Mouse (Mus musculus): ENCODE measurements around the gene Mrc2.

- TF ChIP-seq CTCF (IDR thresholded peaks at IDR 0.05; ENCODE audit: low read depth) = no peak
- no peak for TF ChIP-seq EP300 (IDR thresholded peaks at IDR 0.05; ENCODE audit: low read depth)
Observed at GRCm38 (mm10) chr11:105338596-105339390, 46.4 kb downstream of the Mrc2 start.
